Mouse (Mus musculus) cerebellum, adult 2 months (tissue): ENCODE measurements around the gene Prdm5.

Source experiments
- CTCF ChIP-seq: fragments of 200-500 bp; IDR thresholded peaks from 2 replicates; pipeline ENCODE4 v1.5.1; 2011; ENCODE audit warnings: low read depth, mild to moderate bottlenecking, control low read depth, low read length, moderate library complexity, borderline replicate concordance; ENCODE audit not compliant: insufficient read depth
- POLR2A ChIP-seq: fragments of 200-500 bp; IDR thresholded peaks from 2 replicates; pipeline ENCODE4 v1.6.1; 2011; ENCODE audit warnings: low read length, control low read depth, borderline replicate concordance; ENCODE audit not compliant: insufficient read depth

- TF ChIP-seq CTCF (no peak), POLR2A (no peak)
Observed at GRCm38 (mm10) chr6:65779689-65780233, 973 bp downstream of the Prdm5 start.
